Mouse (Mus musculus) neural tube, postnatal 0 days (tissue): Measurements from ENCODE around the gene Snrnp25. TPM values are rescaled to one million over a fixed set of nuclear protein-coding genes. Genes with fewer than 3 reads are reported as not detected.

Source experiments
- polyA plus RNA-seq: library from polyadenylated mRNA; unstranded; fragments of >200 nt; fragmentation: Nextera tagmentation; extraction: Ambion mirVana; gene quantifications from 2 replicates; pipeline ENCODE4 v1.2.1, GENCODE M21; 2015

Gene Snrnp25
- 48.3 and 58.2 TPM in 2 replicates for polyA plus RNA-seq

DNA sequence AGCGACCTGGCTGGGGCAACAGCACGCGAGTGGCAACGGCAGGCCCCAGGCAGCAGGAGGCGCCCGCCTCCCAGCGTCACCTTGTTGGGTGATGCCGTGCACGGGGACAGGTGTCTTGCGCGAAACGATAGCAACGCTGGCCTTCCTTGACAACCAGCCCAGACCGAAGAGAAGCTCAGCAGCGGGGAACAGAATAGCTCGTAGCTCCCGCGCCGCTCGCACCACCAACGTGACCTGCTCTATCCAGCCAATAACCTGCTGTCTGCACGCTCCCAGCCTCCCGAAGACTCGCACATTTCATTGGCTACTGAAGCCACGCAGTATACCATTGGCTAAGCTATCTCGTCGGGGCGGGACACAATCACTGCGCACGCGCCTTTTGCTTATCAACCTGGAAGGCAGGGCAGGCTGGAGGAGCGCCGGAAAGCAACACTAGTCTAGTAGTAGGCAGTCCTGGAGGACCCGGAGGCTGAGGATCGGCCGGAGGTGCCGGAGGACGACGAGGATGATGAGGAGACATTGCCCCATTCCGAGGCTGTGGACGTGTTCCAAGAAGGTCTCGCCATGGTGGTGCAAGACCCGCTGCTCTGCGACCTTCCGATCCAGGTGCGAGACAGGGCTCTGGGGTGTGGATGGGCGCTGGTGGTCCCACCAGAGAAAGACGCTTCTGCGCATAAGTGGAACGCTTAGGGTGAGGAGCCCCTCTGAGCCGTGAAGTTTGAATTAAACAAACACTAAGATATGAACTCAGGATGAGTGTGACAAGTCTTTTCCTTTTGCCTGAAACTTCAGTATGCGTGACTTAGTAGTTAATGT, at the start of gene Snrnp25:
Gene Snrnp25, plus strand, starts transcription at position 358 of the 816 bp plus-strand sequence.

DNA sequence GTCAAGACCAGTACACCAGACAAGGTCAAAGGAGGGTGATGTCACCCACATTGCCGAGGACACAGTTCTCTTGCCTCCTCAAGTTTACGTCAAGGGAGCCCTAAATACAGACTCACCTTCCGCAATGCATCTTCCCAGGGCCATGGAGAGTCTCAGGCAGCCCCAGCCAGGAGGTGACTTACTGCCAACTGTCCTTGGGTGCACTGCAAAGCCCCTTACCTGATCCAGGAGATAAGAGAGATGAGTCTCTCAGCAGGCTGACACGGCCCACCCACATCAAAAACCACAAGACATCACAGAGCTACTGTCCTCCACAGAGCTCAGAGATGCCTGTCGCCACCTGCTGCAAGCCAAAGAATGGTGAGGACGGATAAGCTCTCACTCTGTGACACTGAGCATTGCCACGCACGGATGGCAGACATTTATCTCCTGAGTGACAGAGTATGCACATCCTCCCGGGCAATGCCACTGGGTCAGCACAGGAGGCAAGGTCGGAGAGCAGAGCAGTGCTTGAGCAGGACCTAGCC, 5.1 kb upstream of the Snrnp25 start, which contains the start of gene Il9r:
Gene Il9r, minus strand, starts transcription at position 205 of the 527 bp plus-strand sequence.

DNA sequence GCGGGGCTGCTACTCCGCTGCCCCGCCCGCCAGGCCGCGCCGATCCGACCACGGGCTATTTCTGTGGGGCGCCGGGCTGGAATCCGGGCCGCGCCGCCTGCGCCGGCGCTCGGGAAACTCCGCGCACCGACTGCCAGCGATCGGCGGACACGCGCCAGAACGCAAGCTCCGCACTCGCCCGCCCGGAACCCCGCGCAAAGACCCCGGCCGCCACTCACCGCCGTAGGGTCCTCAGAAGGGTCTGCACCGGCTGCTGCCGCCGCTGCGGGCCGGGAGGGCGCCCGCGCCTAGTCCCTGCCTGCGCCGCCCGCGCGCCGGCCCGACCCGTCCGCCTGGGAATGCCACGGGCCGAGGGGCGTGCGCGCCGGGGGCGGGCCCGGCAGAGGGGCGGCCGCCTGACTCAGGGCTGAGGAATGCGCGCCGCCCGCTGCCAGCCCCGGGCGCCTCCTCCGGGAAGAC, 16.8 kb downstream of the Snrnp25 start, which contains the start of gene Rhbdf1:
Gene Rhbdf1, minus strand, starts transcription at position 350 of the 459 bp plus-strand sequence.

DNA sequence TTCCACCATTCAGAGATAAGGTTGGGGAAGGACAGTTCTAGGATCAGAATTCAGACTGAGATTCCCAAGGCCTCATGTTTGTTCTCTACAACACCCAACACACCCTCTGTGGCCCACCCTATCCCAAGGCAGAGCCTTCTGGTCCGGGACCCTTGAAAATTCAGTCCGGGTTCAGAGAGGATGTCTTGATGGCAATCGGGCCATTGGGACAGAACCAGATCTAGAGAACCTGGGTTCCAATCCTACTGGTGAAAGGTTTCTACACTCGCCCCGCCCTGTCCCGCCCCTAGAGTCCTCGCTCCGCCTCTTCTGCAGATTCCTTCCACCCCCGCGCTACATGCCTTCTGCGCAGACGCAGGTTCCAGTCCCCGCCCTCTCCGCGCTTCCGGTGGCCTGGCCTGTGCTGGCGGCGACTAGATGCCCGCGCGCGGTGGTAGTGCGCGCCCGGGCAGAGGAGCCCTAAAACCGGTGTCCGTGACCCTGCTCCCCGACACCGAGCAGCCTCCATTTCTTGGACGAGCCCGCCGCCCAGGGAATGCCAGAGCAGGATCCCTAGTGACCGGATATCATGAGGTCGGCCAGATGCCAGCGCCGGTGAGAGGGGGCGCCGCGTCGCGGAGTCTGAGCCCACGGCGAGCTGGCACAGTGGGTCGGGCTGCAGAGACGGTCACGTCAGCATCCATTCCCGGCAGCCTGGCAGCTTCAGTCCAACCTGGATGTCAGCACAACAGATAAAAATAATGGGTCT, 21.1 kb downstream of the Snrnp25 start, which contains the start of gene Mpg:
Gene Mpg, plus strand, starts transcription at position 382 of the 748 bp plus-strand sequence.

Other genes with a start within 250 kb of the Snrnp25 start
- gene 4930524B15Rik, start 239.8 kb upstream of the Snrnp25 start, polyA plus RNA-seq: 0.22 and 0.29 TPM in 2 replicates
- gene Nsg2, start 205.0 kb upstream of the Snrnp25 start, polyA plus RNA-seq: 335 and 384 TPM in 2 replicates
- gene Il9r, start 5.1 kb upstream of the Snrnp25 start, polyA plus RNA-seq: not detected in 2 replicates
- 25.0 and 25.1 TPM in 2 replicates for gene Rhbdf1, start 16.9 kb downstream of the Snrnp25 start, polyA plus RNA-seq
- 28.0 and 32.0 TPM in 2 replicates for gene Mpg, start 21.1 kb downstream of the Snrnp25 start, polyA plus RNA-seq
- gene Nprl3, start 62.3 kb downstream of the Snrnp25 start, polyA plus RNA-seq: 35.9 and 37.7 TPM in 2 replicates
- 0.39 TPM in 1 of 2 replicates, not detected in the other for gene Hba-x, start 71.0 kb downstream of the Snrnp25 start, polyA plus RNA-seq
- 657 and 870 TPM in 2 replicates for gene Hba-a1, start 78.1 kb downstream of the Snrnp25 start, polyA plus RNA-seq
- 1.1 and 1.6 TPM in 2 replicates for gene Hbq1b, start 81.5 kb downstream of the Snrnp25 start, polyA plus RNA-seq
- gene Hba-a2, start 91.1 kb downstream of the Snrnp25 start, polyA plus RNA-seq: 1,560 and 2,040 TPM in 2 replicates
- 1.1 and 1.8 TPM in 2 replicates for gene Hbq1a, start 94.7 kb downstream of the Snrnp25 start, polyA plus RNA-seq
- 7.9 and 10.1 TPM in 2 replicates for gene Sh3pxd2b, start 142.4 kb downstream of the Snrnp25 start, polyA plus RNA-seq
- gene Ubtd2, start 250.0 kb downstream of the Snrnp25 start, polyA plus RNA-seq: 25.4 and 28.0 TPM in 2 replicates